Mouse (Mus musculus) myocyte (in vitro differentiated cells): ENCODE measurements around the gene Gm10959. TPM values are rescaled to one million over a fixed set of nuclear protein-coding genes. Genes with fewer than 3 reads are reported as not detected.

Experiments
- H3K27me3 ChIP-seq: one replicate; pipeline ENCODE4 v1.6.1; 2011; ENCODE audit not compliant: control insufficient read depth, insufficient read depth, insufficient read length
- H3K36me3 ChIP-seq: one replicate; pipeline ENCODE4 v1.6.1; 2011; ENCODE audit not compliant: control insufficient read depth, insufficient read depth
- H3K4me2 ChIP-seq: one replicate; pipeline ENCODE4 v1.6.1; 2011; ENCODE audit warnings: low read depth, control low read depth
- H3K4me3 ChIP-seq: one replicate; pipeline ENCODE4 v1.5.1; 2011; ENCODE audit warnings: mild to moderate bottlenecking, control low read depth, moderate library complexity
- H3K79me2 ChIP-seq: one replicate; pipeline ENCODE4 v1.6.1; 2011; ENCODE audit not compliant: control insufficient read depth, insufficient read depth
- H3ac ChIP-seq: one replicate; pipeline ENCODE4 v1.6.1; 2011; ENCODE audit not compliant: control insufficient read depth, insufficient read length
- CEBPB ChIP-seq: IDR thresholded peaks from 2 replicates; pipeline ENCODE4 v1.6.1; 2011; ENCODE audit warnings: mild to moderate bottlenecking, moderate library complexity; ENCODE audit not compliant: poor library complexity, insufficient read depth, severe bottlenecking
- E2F4 ChIP-seq: IDR thresholded peaks from one replicate; pipeline ENCODE4 v1.6.1; 2011; ENCODE audit warnings: mild to moderate bottlenecking, control low read depth, moderate library complexity; ENCODE audit not compliant: insufficient read depth
- MAX ChIP-seq: IDR thresholded peaks from one replicate; pipeline ENCODE4 v1.6.1; 2011; ENCODE audit warnings: low read depth, mild to moderate bottlenecking, control low read depth
- MYOD1 ChIP-seq, 3 experiments: IDR thresholded peaks; one replicate each; pipeline ENCODE4 v1.6.1; 2011; ENCODE audit warnings: control low read depth in 2 of 3, low read depth in 2 of 3, mild to moderate bottlenecking in 2 of 3, moderate library complexity in 1 of 3; ENCODE audit not compliant: insufficient read length in 2 of 3, control insufficient read depth in 1 of 3
- MYOG ChIP-seq, 3 experiments: IDR thresholded peaks; one replicate each; pipeline ENCODE4 v1.6.1; 2011; ENCODE audit warnings: control low read depth in 2 of 3, low read depth in 2 of 3, mild to moderate bottlenecking in 2 of 3; ENCODE audit not compliant: insufficient read length in 2 of 3, control insufficient read depth in 1 of 3, insufficient read depth in 1 of 3
- POLR2A ChIP-seq: IDR thresholded peaks from one replicate; pipeline ENCODE4 v1.6.1; 2011; ENCODE audit warnings: low read depth, mild to moderate bottlenecking, control low read depth, moderate library complexity; ENCODE audit not compliant: insufficient read length
- POLR2AphosphoS2 ChIP-seq: IDR thresholded peaks from one replicate; pipeline ENCODE4 v1.6.1; 2011; ENCODE audit warnings: low read depth, control low read depth; ENCODE audit not compliant: insufficient read length
- REST ChIP-seq: IDR thresholded peaks from one replicate; pipeline ENCODE4 v1.6.1; 2011; ENCODE audit warnings: mild to moderate bottlenecking, control low read depth, moderate library complexity; ENCODE audit not compliant: insufficient read depth, insufficient read length
- SRF ChIP-seq: IDR thresholded peaks from one replicate; pipeline ENCODE4 v1.6.1; 2011; ENCODE audit warnings: low read depth; ENCODE audit not compliant: control insufficient read depth, insufficient read length
- TCF12 ChIP-seq: IDR thresholded peaks from one replicate; pipeline ENCODE4 v1.6.1; 2011; ENCODE audit warnings: mild to moderate bottlenecking, control low read depth; ENCODE audit not compliant: poor library complexity, insufficient read depth, severe bottlenecking
- TCF3 ChIP-seq: IDR thresholded peaks from one replicate; pipeline ENCODE4 v1.6.1; 2011; ENCODE audit warnings: low read depth, control low read depth; ENCODE audit not compliant: insufficient read length
- USF1 ChIP-seq: IDR thresholded peaks from one replicate; pipeline ENCODE4 v1.6.1; 2011; ENCODE audit warnings: low read depth, mild to moderate bottlenecking, control low read depth, moderate library complexity
- polyA plus RNA-seq: library from polyadenylated mRNA; unstranded; fragments of >200 nt; fragmentation: generic; extraction: Trizol; gene quantifications from one replicate; pipeline ENCODE4 v1.2.1, GENCODE M21; 2012; ENCODE audit warnings: missing spikeins

Gene Gm10959
- polyA plus RNA-seq, 1 experiment = not detected

- no peak overlapping the region for H3K4me3 ChIP-seq
- H3K27me3 ChIP-seq = no peaks in the 10 kb centered on the region
- no peak overlapping the region for H3ac ChIP-seq
- H3K4me2 ChIP-seq = no peak overlapping the region
- no peaks in the 10 kb centered on the region for H3K79me2 ChIP-seq
- no peaks in the 10 kb centered on the region for H3K36me3 ChIP-seq
- TF ChIP-seq POLR2AphosphoS2 = no peak
- TF ChIP-seq TCF12 = no peak
- no peak for TF ChIP-seq MYOG (IDR thresholded peaks at IDR 0.05; ENCODE audit: control insufficient read depth in 1 of 3, insufficient read depth in 1 of 3, insufficient read length in 2 of 3, low read depth in 2 of 3)
- no peak for TF ChIP-seq USF1
- TF ChIP-seq MYOD1 (IDR thresholded peaks at IDR 0.05; ENCODE audit: control insufficient read depth in 1 of 3, insufficient read length in 2 of 3, low read depth in 2 of 3) = no peak
- TF ChIP-seq CEBPB = no peak
- TF ChIP-seq POLR2A = no peak
- TF ChIP-seq SRF = no peak
- no peak for TF ChIP-seq E2F4
Measured at GRCm38 (mm10) chr3:122878705-122879315, 40.4 kb downstream of the Gm10959 start.

- Histone ChIP-seq H3K4me2 (no peak overlapping the region), H3K79me2 (no peaks in the 10 kb centered on the region), H3K36me3 (no peaks in the 10 kb centered on the region), H3K4me3 (no peak overlapping the region), H3K27me3 (no peaks in the 10 kb centered on the region), H3ac (no peak overlapping the region)
- TF ChIP-seq POLR2A = no peak
- no peak for TF ChIP-seq USF1
- TF ChIP-seq MYOD1 (IDR thresholded peaks at IDR 0.05; ENCODE audit: control insufficient read depth in 1 of 3, insufficient read length in 2 of 3, low read depth in 2 of 3) = no peak
- TF ChIP-seq REST = no peak
- no peak for TF ChIP-seq E2F4
- no peak for TF ChIP-seq SRF
- TF ChIP-seq POLR2AphosphoS2 = no peak
- TF ChIP-seq MAX = no peak
- no peak for TF ChIP-seq TCF3
- TF ChIP-seq TCF12 = no peak
- no peak for TF ChIP-seq CEBPB
- no peak for TF ChIP-seq MYOG (IDR thresholded peaks at IDR 0.05; ENCODE audit: control insufficient read depth in 1 of 3, insufficient read depth in 1 of 3, insufficient read length in 2 of 3, low read depth in 2 of 3)
Measured at GRCm38 (mm10) chr3:122877543-122877942, 41.6 kb downstream of the Gm10959 start.

GRCm38 (mm10) chr3:122876870-122877269, 42.3 kb downstream of the Gm10959 start:
- Histone ChIP-seq H3ac (no peak overlapping the region), H3K4me2 (no peak overlapping the region), H3K27me3 (no peaks in the 10 kb centered on the region), H3K4me3 (no peak overlapping the region), H3K79me2 (no peaks in the 10 kb centered on the region), H3K36me3 (no peaks in the 10 kb centered on the region)
- TF ChIP-seq TCF12 (no peak), MAX (no peak), SRF (no peak), POLR2AphosphoS2 (no peak), CEBPB (no peak), REST (no peak), MYOG (IDR thresholded peaks at IDR 0.05; ENCODE audit: control insufficient read depth in 1 of 3, insufficient read depth in 1 of 3, insufficient read length in 2 of 3, low read depth in 2 of 3) (no peak), MYOD1 (IDR thresholded peaks at IDR 0.05; ENCODE audit: control insufficient read depth in 1 of 3, insufficient read length in 2 of 3, low read depth in 2 of 3) (no peak), E2F4 (no peak)

- Histone ChIP-seq H3K4me3 (no peak overlapping the region), H3K79me2 (no peaks in the 10 kb centered on the region), H3ac (no peak overlapping the region), H3K27me3 (no peaks in the 10 kb centered on the region), H3K4me2 (no peak overlapping the region), H3K36me3 (no peaks in the 10 kb centered on the region)
- no peak for TF ChIP-seq MYOD1 (IDR thresholded peaks at IDR 0.05; ENCODE audit: control insufficient read depth in 1 of 3, insufficient read length in 2 of 3, low read depth in 2 of 3)
- TF ChIP-seq REST = no peak
- TF ChIP-seq TCF12 = no peak
- TF ChIP-seq E2F4 = no peak
- no peak for TF ChIP-seq USF1
- TF ChIP-seq MYOG (IDR thresholded peaks at IDR 0.05; ENCODE audit: control insufficient read depth in 1 of 3, insufficient read depth in 1 of 3, insufficient read length in 2 of 3, low read depth in 2 of 3) = no peak
- no peak for TF ChIP-seq SRF
- TF ChIP-seq MAX = no peak
- no peak for TF ChIP-seq POLR2A
- TF ChIP-seq CEBPB = no peak
- no peak for TF ChIP-seq POLR2AphosphoS2
- no peak for TF ChIP-seq TCF3
Measured at GRCm38 (mm10) chr3:122871596-122871995, 47.6 kb downstream of the Gm10959 start.

GRCm38 (mm10) chr3:122868270-122868669, 50.9 kb downstream of the Gm10959 start:
- Histone ChIP-seq H3K27me3 (no peaks in the 10 kb centered on the region), H3K79me2 (no peaks in the 10 kb centered on the region), H3K4me3 (no peak overlapping the region), H3K36me3 (no peaks in the 10 kb centered on the region), H3ac (no peak overlapping the region), H3K4me2 (no peak overlapping the region)
- TF ChIP-seq MAX = no peak
- no peak for TF ChIP-seq CEBPB
- no peak for TF ChIP-seq TCF12
- no peak for TF ChIP-seq MYOG (IDR thresholded peaks at IDR 0.05; ENCODE audit: control insufficient read depth in 1 of 3, insufficient read depth in 1 of 3, insufficient read length in 2 of 3, low read depth in 2 of 3)
